Mouse (Mus musculus) testis, adult 2 months (tissue): ENCODE data around the gene Espnl.

Experiments
- CTCF ChIP-seq: fragments of 200-500 bp; IDR thresholded peaks from 2 replicates; pipeline ENCODE4 v1.5.1; 2012; ENCODE audit warnings: low read depth, mild to moderate bottlenecking, inconsistent platforms, low read length, moderate library complexity; ENCODE audit not compliant: control insufficient read depth, insufficient read depth, insufficient replicate concordance
- POLR2A ChIP-seq: fragments of 200-500 bp; IDR thresholded peaks from 2 replicates; pipeline ENCODE4 v1.6.1; 2012; ENCODE audit warnings: low read depth, mild to moderate bottlenecking, inconsistent platforms, low read length, moderate library complexity; ENCODE audit not compliant: control insufficient read depth

GRCm38 (mm10) chr1:91324646-91325045 is 2.8 kb downstream of the Espnl start:
- TF ChIP-seq CTCF (no peak), POLR2A (no peak)
